Mouse (Mus musculus) gonadal fat pad, adult 2 months (tissue): ENCODE data around the gene C1galt1c1. TPM values are rescaled to one million over a fixed set of nuclear protein-coding genes. Genes with fewer than 3 reads are reported as not detected.

Experiments
- polyA plus RNA-seq: library from polyadenylated mRNA; depleted of rRNA; stranded (reverse); fragments of >200 nt; gene quantifications from 2 replicates; pipeline ENCODE4 v1.2.3, GENCODE M21; 2012; rRNA removed

C1galt1c1 gene
- polyA plus RNA-seq, 1 experiment = 15.0 TPM

Other genes starting within 250 kb of the C1galt1c1 start
- gene Lamp2, start 178.6 kb downstream of the C1galt1c1 start, polyA plus RNA-seq = 148 and 153 TPM in 2 replicates
- gene Cul4b, start 58.9 kb downstream of the C1galt1c1 start, polyA plus RNA-seq = 5.1 and 6.1 TPM in 2 replicates
- gene Mcts1, start 34.5 kb downstream of the C1galt1c1 start, polyA plus RNA-seq = 15.2 and 18.9 TPM in 2 replicates
- not detected in 2 replicates for gene 6030498E09Rik, start 137.6 kb upstream of the C1galt1c1 start, polyA plus RNA-seq